Mouse (Mus musculus) gastrocnemius, postnatal 4 days (tissue): ENCODE measurements around the gene Espnl. TPM values are rescaled to one million over a fixed set of nuclear protein-coding genes. Genes with fewer than 3 reads are reported as not detected.

Source experiments
- DNase-seq, 2 experiments: peaks; one replicate each; pipeline ENCODE4 v3.0.0; 2021 to 2022; ENCODE audit warnings: low spot score in 2 of 2, mixed read lengths in 2 of 2
- long read RNA-seq, 2 experiments: library from polyadenylated mRNA; stranded (forward); transcript quantifications; one replicate each; pipeline ENCODE4 v2.0.0; 2021
- total RNA-seq, 2 experiments: library from RNA; stranded (reverse); gene quantifications; 2 replicates each; pipeline ENCODE4 v1.2.3; 2021

Gene Espnl
- total RNA-seq = under 1 TPM; 0.29 to 0.37 TPM
- long read RNA-seq, experiment 1, partial matches to known transcripts = 0 of 1 reads
- long read RNA-seq, experiment 1, other reads (novel, unspliced or antisense) = 1 of 1 reads
- long read RNA-seq, experiment 2 = 0 reads

GRCm38 (mm10) chr1:91321760-91322438 is at the start of gene Espnl:
Gene Espnl (plus strand): TSS chr1:91322075.
- DNase-seq = no peak

- DNase-seq = no peak
Observed at GRCm38 (mm10) chr1:91272260-91272659, 49.6 kb upstream of the Espnl start.

- no peak for DNase-seq
Observed at GRCm38 (mm10) chr1:91276581-91276980, 45.3 kb upstream of the Espnl start.

GRCm38 (mm10) chr1:91277480-91277879 is 44.4 kb upstream of the Espnl start:
- DNase-seq = no peak

- no peak for DNase-seq
Observed at GRCm38 (mm10) chr1:91278410-91279119, 43.3 kb upstream of the Espnl start.

- DNase-seq = no peak
Observed at GRCm38 (mm10) chr1:91279126-91279525, 42.7 kb upstream of the Espnl start.

- DNase-seq = no peak
Observed at GRCm38 (mm10) chr1:91282582-91282981, 39.3 kb upstream of the Espnl start.

- DNase-seq = no peak
Observed at GRCm38 (mm10) chr1:91289375-91289774, 32.5 kb upstream of the Espnl start.

GRCm38 (mm10) chr1:91292101-91292825 is 29.6 kb upstream of the Espnl start:
- no peak for DNase-seq

- no peak for DNase-seq
Observed at GRCm38 (mm10) chr1:91295544-91295943, 26.3 kb upstream of the Espnl start.

GRCm38 (mm10) chr1:91297799-91298744 is 23.8 kb upstream of the Espnl start, which contains the start of gene Scly:
Gene Scly (plus strand): TSS chr1:91298338.
- DNase-seq = peak; percentile 88 to 94

- no peak for DNase-seq
Observed at GRCm38 (mm10) chr1:91299026-91299706, 22.7 kb upstream of the Espnl start.

- DNase-seq = no peak
Observed at GRCm38 (mm10) chr1:91299707-91300426, 22.0 kb upstream of the Espnl start.

GRCm38 (mm10) chr1:91301206-91301920 is 20.5 kb upstream of the Espnl start:
- no peak for DNase-seq

- no peak for DNase-seq
Observed at GRCm38 (mm10) chr1:91302021-91302420, 19.9 kb upstream of the Espnl start.

GRCm38 (mm10) chr1:91304621-91305020 is 17.3 kb upstream of the Espnl start:
- DNase-seq = no peak

GRCm38 (mm10) chr1:91309366-91310085 is 12.3 kb upstream of the Espnl start:
- no peak for DNase-seq

GRCm38 (mm10) chr1:91312273-91312672 is 9.6 kb upstream of the Espnl start:
- no peak for DNase-seq
